Comparison of ENCODE assay signal across 8 mouse cellular contexts in genomic region chr17:46546591-46546990, GRCm38 (mm10). TPM values are rescaled to one million over a fixed set of nuclear protein-coding genes. Genes with fewer than 3 reads are reported as not detected.
DNase-seq lines count a peak whose midpoint lies in the region; ATAC-seq and TF ChIP-seq lines count a peak whose summit lies in the region.

No protein-coding gene starts in this region.

- H3K9me3 ChIP-seq in heart, embryonic 10.5 days: no peaks in the 10 kb centered on the region
- no peaks in the 10 kb centered on the region for H3K9me3 ChIP-seq in liver, embryonic 12.5 days (replicated peaks)

- H3K27me3 ChIP-seq in heart, embryonic 10.5 days (ENCODE audit: insufficient read depth, poor library complexity, severe bottlenecking): peaks cover 25% of the 10 kb centered on the region; the same call in 1 of the 2 replicates
- no peaks in the 10 kb centered on the region for H3K27me3 ChIP-seq in testis, adult 2 months (ENCODE audit: control insufficient read depth, insufficient read depth, low read length)
- peaks cover 63% of the 10 kb centered on the region for H3K27me3 ChIP-seq in liver, embryonic 12.5 days (replicated peaks)

- no peak overlapping the region for H3K9ac ChIP-seq in liver, embryonic 12.5 days

- peak overlapping the region; percentile 84; the same call in 1 of the 2 replicates for H3K27ac ChIP-seq in heart, embryonic 10.5 days
- H3K27ac ChIP-seq in testis, adult 2 months (ENCODE audit: control insufficient read depth, insufficient read depth, low read depth, low read length): peak overlapping the region; percentile 47; the same call in 1 of the 2 replicates
- H3K27ac ChIP-seq in liver, embryonic 12.5 days: no peak overlapping the region

- H3K36me3 ChIP-seq in heart, embryonic 10.5 days: peaks cover 49% of the 10 kb centered on the region
- peaks cover 2% of the 10 kb centered on the region; the same call in 1 of the 2 replicates for H3K36me3 ChIP-seq in testis, adult 2 months (ENCODE audit: control insufficient read depth, insufficient read depth, low read length)
- peaks cover 39% of the 10 kb centered on the region for H3K36me3 ChIP-seq in liver, embryonic 12.5 days

- WGBS in heart, embryonic 10.5 days: 6% methylated on average over 7 of the region's 7 CpGs
- 24% methylated on average over 7 of the region's 7 CpGs for WGBS in liver, embryonic 12.5 days (ENCODE audit: insufficient replicate concordance)

- TF ChIP-seq POLR2A in testis, adult 2 months (IDR thresholded peaks at IDR 0.05; ENCODE audit: control insufficient read depth, low read depth, low read length): no peak

- peak overlapping the region; percentile 69 for H3K4me2 ChIP-seq in liver, embryonic 12.5 days

- TF ChIP-seq CTCF in testis, adult 2 months (IDR thresholded peaks at IDR 0.05; ENCODE audit: control insufficient read depth, insufficient read depth, insufficient replicate concordance, low read depth, low read length): no peak

- no peak for DNase-seq in heart, embryonic 10.5 days (ENCODE audit: low spot score)
- no peak for DNase-seq in heart, adult 8-10 months (ENCODE audit: low spot score)
- DNase-seq in testis, postnatal 14 days (ENCODE audit: low spot score): no peak
- DNase-seq in thymus, postnatal 14 days: no peak
- no peak for DNase-seq in frontal cortex, postnatal 36 days (ENCODE audit: low spot score in 2 of 2)

- H3K4me1 ChIP-seq in heart, embryonic 10.5 days: peaks cover 40% of the 10 kb centered on the region
- peaks cover 16% of the 10 kb centered on the region for H3K4me1 ChIP-seq in testis, adult 2 months (ENCODE audit: control insufficient read depth, insufficient read depth, low read length)
- peaks cover 26% of the 10 kb centered on the region for H3K4me1 ChIP-seq in liver, embryonic 12.5 days

- no peak for ATAC-seq in liver, embryonic 12.5 days
- ATAC-seq in CD4-positive, CD25-positive, alpha-beta regulatory T cell, adult 4 months: no peak

- peak overlapping the region; percentile 75 for H3K4me3 ChIP-seq in heart, embryonic 10.5 days
- H3K4me3 ChIP-seq in testis, adult 2 months (ENCODE audit: control insufficient read depth, low read depth, low read length): peak overlapping the region; percentile 88
- peak overlapping the region; percentile 46 for H3K4me3 ChIP-seq in liver, embryonic 12.5 days

RNA-seq across cellular contexts. Expression of gene Cul9, which starts 0.4 kb away (rescaled TPM):
- polyA plus RNA-seq in heart, embryonic 10.5 days (2016; fragmentation: Nextera tagmentation; extraction: Ambion mirVana): 4.8 and 5.3 TPM in 2 replicates
- 10 to 100 TPM; 22.7 to 28.0 (median 24.9) TPM for total RNA-seq in heart, adult 8-10 months (2022)
- polyA plus RNA-seq in testis, adult 2 months (2012; rRNA removed): 20.5 and 22.4 TPM in 2 replicates
- 0.69 and 0.93 TPM in 2 replicates for polyA plus RNA-seq in liver, embryonic 12.5 days (2016; fragmentation: Nextera tagmentation; extraction: Ambion mirVana)
- 1 to 10 TPM; 4.2 to 5.6 TPM for polyA plus RNA-seq in CD4-positive, CD25-positive, alpha-beta regulatory T cell, adult 4 months (2017; shearing (Covaris generic))

RNA-seq across cellular contexts. Expression of gene Srf, which starts 9.4 kb away (rescaled TPM):
- 10.9 and 15.7 TPM in 2 replicates for polyA plus RNA-seq in heart, embryonic 10.5 days (2016; fragmentation: Nextera tagmentation; extraction: Ambion mirVana)
- 100 to 1,000 TPM in 2 of 4 experiments, 10 to 100 TPM in 2; 84.1 to 121 (median 98.6) TPM for total RNA-seq in heart, adult 8-10 months (2022)
- polyA plus RNA-seq in testis, adult 2 months (2012; rRNA removed): 96.2 and 106 TPM in 2 replicates
- polyA plus RNA-seq in liver, embryonic 12.5 days (2016; fragmentation: Nextera tagmentation; extraction: Ambion mirVana): 6.6 and 6.8 TPM in 2 replicates
- 1 to 10 TPM; 7.3 to 8.2 TPM for polyA plus RNA-seq in CD4-positive, CD25-positive, alpha-beta regulatory T cell, adult 4 months (2017; shearing (Covaris generic))

RNA-seq across cellular contexts. Expression of gene Dnph1, which starts 50.1 kb away (rescaled TPM):
- polyA plus RNA-seq in heart, embryonic 10.5 days (2016; fragmentation: Nextera tagmentation; extraction: Ambion mirVana): 36.5 and 52.8 TPM in 2 replicates
- total RNA-seq in heart, adult 8-10 months (2022): 1 to 10 TPM; 1.7 to 2.2 (median 1.8) TPM
- polyA plus RNA-seq in testis, adult 2 months (2012; rRNA removed): 8.7 and 9.4 TPM in 2 replicates
- 38.5 and 39.3 TPM in 2 replicates for polyA plus RNA-seq in liver, embryonic 12.5 days (2016; fragmentation: Nextera tagmentation; extraction: Ambion mirVana)
- polyA plus RNA-seq in CD4-positive, CD25-positive, alpha-beta regulatory T cell, adult 4 months (2017; shearing (Covaris generic)): 1 to 10 TPM; 6.4 to 6.9 TPM

RNA-seq across cellular contexts. Expression of gene Ttbk1, which starts 59.1 kb away (rescaled TPM):
- polyA plus RNA-seq in heart, embryonic 10.5 days (2016; fragmentation: Nextera tagmentation; extraction: Ambion mirVana): 0.09 and 0.14 TPM in 2 replicates
- under 1 TPM; 0.11 to 0.41 (median 0.24) TPM for total RNA-seq in heart, adult 8-10 months (2022)
- 80.7 and 92.4 TPM in 2 replicates for polyA plus RNA-seq in testis, adult 2 months (2012; rRNA removed)
- 0.02 and 0.11 TPM in 2 replicates for polyA plus RNA-seq in liver, embryonic 12.5 days (2016; fragmentation: Nextera tagmentation; extraction: Ambion mirVana)
- under 1 TPM; 0.24 to 0.55 TPM for polyA plus RNA-seq in CD4-positive, CD25-positive, alpha-beta regulatory T cell, adult 4 months (2017; shearing (Covaris generic))
